Mouse (Mus musculus) heart, adult 2 months (tissue): Measurements from ENCODE around the gene Wwox.

Experiments used
- CTCF ChIP-seq: fragments of 200-600 bp; IDR thresholded peaks from 2 replicates; pipeline ENCODE4 v1.8.1; 2022; ENCODE audit warnings: antibody characterized with exemption, mild to moderate bottlenecking, moderate library complexity
- POLR2A ChIP-seq: fragments of 200-500 bp; IDR thresholded peaks from 2 replicates; pipeline ENCODE4 v1.6.1; 2011; ENCODE audit warnings: mild to moderate bottlenecking, low read depth, low read length, control low read depth; ENCODE audit not compliant: insufficient read depth

DNA sequence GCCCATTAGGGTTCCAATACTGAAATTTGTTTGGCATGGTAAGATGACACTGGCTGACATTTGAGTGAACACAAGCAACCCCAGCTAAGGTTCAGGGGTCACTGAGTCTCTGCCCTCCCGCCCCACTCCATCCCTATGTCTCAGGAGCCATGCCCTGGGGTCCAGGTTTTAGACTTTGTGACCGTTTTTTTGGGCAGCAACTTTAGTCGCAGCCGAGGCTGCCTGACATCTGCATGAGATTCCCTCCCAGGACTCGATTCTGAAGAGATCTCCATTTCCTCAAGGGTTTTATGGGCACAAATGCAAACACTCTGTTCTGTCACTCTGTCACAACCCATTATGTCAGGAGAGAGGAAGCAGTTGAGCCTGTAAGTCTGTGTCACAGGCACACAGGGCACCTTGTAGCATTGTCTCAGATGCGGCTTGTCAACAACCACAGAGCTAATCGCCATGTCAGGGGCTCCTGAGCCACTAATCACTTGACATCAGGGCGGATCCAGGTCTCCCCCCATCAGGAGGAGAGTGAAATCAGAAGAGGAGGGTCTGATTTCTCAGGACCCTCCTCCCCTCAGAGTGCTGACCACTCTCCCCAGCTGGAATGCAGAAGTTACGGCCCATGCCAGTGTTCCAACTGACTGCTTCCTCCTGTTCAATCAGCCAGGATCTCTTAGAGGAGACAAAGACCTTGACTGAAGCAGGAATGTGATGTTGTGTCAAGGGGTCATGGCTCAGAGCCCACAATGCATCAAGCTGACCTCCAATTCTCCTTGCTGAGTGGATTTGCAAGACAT lies 704.3 kb downstream of the Wwox start:
- TF ChIP-seq POLR2A = no peak
- no peak for TF ChIP-seq CTCF
